Mouse (Mus musculus): ENCODE results near the gene Tor3a.

DNA sequence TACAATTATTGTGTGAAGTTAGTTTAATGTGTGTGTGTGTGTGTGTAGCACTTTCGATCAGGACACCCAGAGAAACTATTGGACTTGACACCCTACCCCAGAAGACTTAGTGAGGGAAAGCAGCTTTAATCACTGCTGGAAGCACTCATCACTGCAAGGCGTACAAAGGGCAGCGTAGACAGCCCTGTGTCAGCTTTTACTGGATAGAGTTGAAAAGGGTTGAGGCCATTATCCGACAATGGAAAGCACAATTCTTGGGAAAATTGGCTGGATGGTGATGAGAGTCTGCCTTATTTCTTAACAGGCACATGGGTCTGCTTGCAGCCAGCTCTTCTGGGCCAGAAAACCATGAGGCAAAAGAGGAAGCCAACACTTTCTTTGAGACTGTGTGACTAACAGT, 45.9 kb upstream of the Tor3a start:
- TF ChIP-seq POLR2A (IDR thresholded peaks at IDR 0.05; ENCODE audit: extremely low read depth, insufficient read depth, low read length) (no peak), CTCF (IDR thresholded peaks at IDR 0.05; ENCODE audit: extremely low read depth, insufficient read depth, low read length) (no peak)
